Mouse (Mus musculus) liver, adult 2 months (tissue): ENCODE data around the gene Mtfmt. TPM values are rescaled to one million over a fixed set of nuclear protein-coding genes. Genes with fewer than 3 reads are reported as not detected.

Experiments
- DNase-seq: peaks from one replicate; pipeline ENCODE4 v3.0.0-alpha.2; 2011; ENCODE audit warnings: low read depth, low spot score; ENCODE audit errors: extremely low read depth
- H3K27ac ChIP-seq: fragments of 200-500 bp; replicated peaks from 2 replicates; pipeline ENCODE4 v1.5.1; 2012; ENCODE audit warnings: low read depth, mild to moderate bottlenecking, control low read depth, inconsistent platforms, low read length; ENCODE audit not compliant: insufficient read depth
- H3K27me3 ChIP-seq: fragments of 200-500 bp; 2 replicates; pipeline ENCODE4 v1.6.1; 2012; ENCODE audit warnings: mild to moderate bottlenecking, moderate library complexity, low read length, inconsistent platforms; ENCODE audit not compliant: control insufficient read depth, insufficient read depth
- H3K36me3 ChIP-seq: fragments of 200-500 bp; 2 replicates; pipeline ENCODE4 v1.6.1; 2012; ENCODE audit warnings: low read length, inconsistent platforms; ENCODE audit not compliant: control insufficient read depth, insufficient read depth
- H3K4me1 ChIP-seq: fragments of 200-500 bp; 2 replicates; pipeline ENCODE4 v1.6.1; 2011; ENCODE audit warnings: low read length; ENCODE audit not compliant: control insufficient read depth, insufficient read depth
- H3K4me3 ChIP-seq: fragments of 200-500 bp; 2 replicates; pipeline ENCODE4 v1.5.1; 2011; ENCODE audit warnings: low read depth, mild to moderate bottlenecking, control low read depth, low read length, moderate library complexity; ENCODE audit not compliant: insufficient read depth
- H3K79me2 ChIP-seq: fragments of 200-500 bp; 2 replicates; pipeline ENCODE4 v1.6.1; 2012; ENCODE audit warnings: inconsistent platforms, mild to moderate bottlenecking, low read length, moderate library complexity; ENCODE audit not compliant: control insufficient read depth, insufficient read depth
- H3K9ac ChIP-seq: fragments of 200-500 bp; 2 replicates; pipeline ENCODE4 v1.6.1; 2012; ENCODE audit warnings: low read depth, mild to moderate bottlenecking, control low read depth, inconsistent platforms, low read length
- CTCF ChIP-seq: fragments of 200-500 bp; IDR thresholded peaks from 2 replicates; pipeline ENCODE4 v1.5.1; 2011; ENCODE audit warnings: low read depth, low read length, control low read depth
- POLR2A ChIP-seq: fragments of 200-500 bp; IDR thresholded peaks from 2 replicates; pipeline ENCODE4 v1.6.1; 2011; ENCODE audit warnings: low read length, control low read depth; ENCODE audit not compliant: insufficient read depth; ENCODE audit errors: extremely low read depth
- WGBS: fragments of 180-500 bp; shearing (Covaris S2); methylation state at CpG from one replicate; pipeline ENCODE4 v1.1.7; 2018; 5-methylcytosine and 5-hydroxymethylcytosine counted together
- polyA plus RNA-seq: library from polyadenylated mRNA; depleted of rRNA; stranded (reverse); fragments of >200 nt; gene quantifications from 2 replicates; pipeline ENCODE4 v1.2.3, GENCODE M21; 2012
- total RNA-seq: library from RNA; depleted of rRNA; stranded (reverse); fragments of >200 nt; gene quantifications from 2 replicates; pipeline ENCODE4 v1.2.3, GENCODE M21; 2014

Mtfmt gene
- total and polyA plus RNA-seq, 2 experiments, result 5.5 to 5.8 TPM

GRCm38 (mm10) chr9:65393606-65394005 lies 42.0 kb upstream of the Mtfmt start:
- WGBS, result 51% methylated on average over 2 of the region's 2 CpGs

DNA sequence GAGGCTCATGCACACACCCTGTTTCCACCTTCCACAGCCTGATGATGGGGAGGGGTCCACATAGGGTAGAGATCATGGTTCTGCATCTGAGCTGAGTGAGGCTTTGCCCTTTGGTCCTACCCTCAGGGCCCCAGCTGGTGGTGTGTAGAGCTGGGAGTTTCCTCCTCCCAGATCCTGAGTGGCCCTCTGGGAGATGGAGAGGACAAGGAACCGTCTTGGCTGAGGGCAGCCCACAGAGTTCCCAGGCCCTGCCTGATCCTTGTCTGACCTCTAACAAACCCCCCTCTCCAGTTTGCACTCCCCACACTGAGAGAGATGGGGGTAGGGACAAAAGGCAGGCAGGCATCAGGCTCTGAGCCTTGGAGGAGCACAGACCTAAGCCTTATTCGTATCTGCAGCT lies 41.2 kb upstream of the Mtfmt start:
- Histone ChIP-seq H3K4me3 (no peak overlapping the region), H3K27me3 (peaks cover 9% of the 10 kb centered on the region; the same call in 1 of the 2 replicates), H3K36me3 (no peaks in the 10 kb centered on the region), H3K9ac (no peak overlapping the region), H3K27ac (no peak overlapping the region), H3K79me2 (no peaks in the 10 kb centered on the region), H3K4me1 (peaks cover 11% of the 10 kb centered on the region; the same call in 1 of the 2 replicates)
- TF ChIP-seq CTCF (no peak), POLR2A (no peak)
- no peak for DNase-seq
- 90% methylated on average over 2 of the region's 2 CpGs for WGBS

More at GRCm38 (mm10) chr9:65393606-65394005, 42.0 kb upstream of the Mtfmt start:
- DNase-seq, result no peak
- Histone ChIP-seq H3K27ac (no peak overlapping the region), H3K27me3 (peaks cover 9% of the 10 kb centered on the region; the same call in 1 of the 2 replicates), H3K9ac (no peak overlapping the region), H3K4me1 (peaks cover 11% of the 10 kb centered on the region; the same call in 1 of the 2 replicates), H3K79me2 (no peaks in the 10 kb centered on the region), H3K36me3 (no peaks in the 10 kb centered on the region), H3K4me3 (no peak overlapping the region)
- TF ChIP-seq POLR2A, result no peak
- no peak for TF ChIP-seq CTCF

GRCm38 (mm10) chr9:65398279-65398678 lies 37.3 kb upstream of the Mtfmt start, which contains the start of gene Rasl12:
Rasl12 (plus strand) TSS chr9:65398506.
- Histone ChIP-seq H3K36me3 (no peaks in the 10 kb centered on the region), H3K79me2 (no peaks in the 10 kb centered on the region), H3K4me1 (0 out of 2 replicates have a peak, but pooled peaks cover 2% of the 10 kb centered on the region), H3K4me3 (peak within 1 kb of the TSS; percentile 35; the same call in 1 of the 2 replicates), H3K27me3 (0 out of 2 replicates have a peak, but pooled peaks cover 2% of the 10 kb centered on the region), H3K27ac (no peak within 1 kb of the TSS), H3K9ac (no peak within 1 kb of the TSS; the same call in 1 of the 2 replicates)
- 4% methylated on average over 24 of the region's 24 CpGs for WGBS
- DNase-seq, result no peak
- TF ChIP-seq POLR2A (no peak), CTCF (no peak)

DNA sequence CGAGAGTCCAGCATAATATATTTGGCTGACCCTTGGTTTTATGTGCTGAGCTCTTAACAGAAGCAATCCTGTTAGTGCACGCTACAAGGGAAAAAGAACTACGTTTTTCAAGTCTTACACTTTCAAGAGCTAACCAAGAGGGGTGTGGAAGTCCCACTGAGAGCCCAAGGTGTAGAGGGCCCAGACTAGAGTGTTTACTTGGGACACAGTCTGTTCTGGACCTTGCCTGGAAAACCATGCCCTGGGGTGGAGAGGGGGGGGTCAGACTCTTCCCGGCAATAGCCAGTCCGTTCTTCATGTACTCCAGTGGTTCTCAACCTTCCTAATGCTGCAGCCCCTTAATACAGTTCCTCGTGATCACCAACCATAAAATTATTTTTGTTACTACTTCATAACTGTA lies 35.6 kb upstream of the Mtfmt start:
- TF ChIP-seq POLR2A (no peak), CTCF (no peak)
- Histone ChIP-seq H3K9ac (no peak overlapping the region), H3K27me3 (0 out of 2 replicates have a peak, but pooled peaks cover 2% of the 10 kb centered on the region), H3K4me3 (no peak overlapping the region), H3K36me3 (no peaks in the 10 kb centered on the region), H3K4me1 (no peaks in the 10 kb centered on the region), H3K79me2 (no peaks in the 10 kb centered on the region), H3K27ac (no peak overlapping the region)
- no peak for DNase-seq
- WGBS, result 85% methylated on average over 6 of the region's 6 CpGs

GRCm38 (mm10) chr9:65404331-65405183 lies 31.0 kb upstream of the Mtfmt start:
- Histone ChIP-seq H3K36me3 (no peaks in the 10 kb centered on the region), H3K79me2 (no peaks in the 10 kb centered on the region), H3K4me3 (no peak overlapping the region), H3K9ac (no peak overlapping the region), H3K27me3 (no peaks in the 10 kb centered on the region), H3K4me1 (peaks cover 2% of the 10 kb centered on the region; the same call in 1 of the 2 replicates), H3K27ac (no peak overlapping the region)
- no peak for DNase-seq
- 67% methylated on average over 15 of the region's 15 CpGs for WGBS
- TF ChIP-seq POLR2A, result no peak
- TF ChIP-seq CTCF, result no peak

DNA sequence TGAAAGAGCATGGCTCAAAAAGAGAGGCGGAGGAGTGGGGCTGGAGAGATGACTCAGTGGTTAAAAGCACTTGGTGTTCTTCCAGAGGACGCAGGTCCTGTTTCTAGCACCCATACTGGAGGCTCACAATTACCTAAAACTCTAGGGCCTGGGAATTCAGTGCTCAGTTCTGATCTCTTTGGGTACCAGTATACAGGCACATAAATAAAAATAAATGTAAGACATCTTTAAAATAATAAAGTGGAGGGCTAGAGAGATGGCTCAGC lies 30.5 kb upstream of the Mtfmt start:
- Histone ChIP-seq H3K27me3 (no peaks in the 10 kb centered on the region), H3K4me3 (no peak overlapping the region), H3K27ac (no peak overlapping the region), H3K4me1 (peaks cover 2% of the 10 kb centered on the region; the same call in 1 of the 2 replicates), H3K79me2 (no peaks in the 10 kb centered on the region), H3K36me3 (no peaks in the 10 kb centered on the region), H3K9ac (no peak overlapping the region)
- DNase-seq, result no peak
- TF ChIP-seq CTCF (no peak), POLR2A (no peak)
- WGBS, result 90% methylated on average over 2 of the region's 2 CpGs
